Mouse (Mus musculus): ENCODE results near the gene Psmb2.

Psmb2 gene

GRCm38 (mm10) chr4:126732111-126732510 lies 54.7 kb downstream of the Psmb2 start:
- no peak for DNase-seq (ENCODE audit: low read depth, low spot score)

- DNase-seq (ENCODE audit: low read depth, low spot score), result no peak
These were observed 55.3 kb downstream of the Psmb2 start for GRCm38 (mm10) chr4:126732531-126733380.

DNA sequence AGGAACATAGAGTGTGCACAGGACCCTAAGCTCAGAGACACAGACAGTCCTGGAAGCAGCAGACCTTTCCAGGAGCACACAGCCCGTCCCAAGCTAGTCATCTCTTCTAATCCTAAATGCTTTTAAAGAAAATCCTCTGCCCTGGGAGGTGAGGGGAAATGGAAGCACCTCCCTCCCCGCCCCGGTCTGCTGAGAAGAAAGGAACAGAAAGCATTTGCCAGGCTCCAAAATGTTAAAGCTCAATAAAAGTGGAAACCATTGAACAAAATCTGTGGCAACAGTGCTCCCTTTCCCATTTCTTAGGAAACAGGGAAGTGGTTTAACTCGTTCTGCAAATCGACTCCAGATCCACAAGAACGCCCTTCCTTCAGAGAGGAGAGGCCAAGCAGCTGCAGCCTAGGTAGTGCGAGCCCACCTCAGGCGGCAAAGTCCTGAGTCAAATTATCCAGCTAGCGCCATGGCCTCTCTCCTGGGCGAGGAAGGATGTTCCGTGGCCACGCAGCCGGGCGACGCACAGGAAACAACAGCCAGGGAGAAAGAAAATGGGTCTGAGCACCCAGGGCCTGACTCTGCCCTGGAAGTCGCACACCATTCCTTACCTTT lies 56.7 kb downstream of the Psmb2 start:
- no peak for DNase-seq (ENCODE audit: low read depth, low spot score)

GRCm38 (mm10) chr4:126734700-126735381 lies 57.4 kb downstream of the Psmb2 start:
- DNase-seq (ENCODE audit: low read depth, low spot score), result no peak

DNA sequence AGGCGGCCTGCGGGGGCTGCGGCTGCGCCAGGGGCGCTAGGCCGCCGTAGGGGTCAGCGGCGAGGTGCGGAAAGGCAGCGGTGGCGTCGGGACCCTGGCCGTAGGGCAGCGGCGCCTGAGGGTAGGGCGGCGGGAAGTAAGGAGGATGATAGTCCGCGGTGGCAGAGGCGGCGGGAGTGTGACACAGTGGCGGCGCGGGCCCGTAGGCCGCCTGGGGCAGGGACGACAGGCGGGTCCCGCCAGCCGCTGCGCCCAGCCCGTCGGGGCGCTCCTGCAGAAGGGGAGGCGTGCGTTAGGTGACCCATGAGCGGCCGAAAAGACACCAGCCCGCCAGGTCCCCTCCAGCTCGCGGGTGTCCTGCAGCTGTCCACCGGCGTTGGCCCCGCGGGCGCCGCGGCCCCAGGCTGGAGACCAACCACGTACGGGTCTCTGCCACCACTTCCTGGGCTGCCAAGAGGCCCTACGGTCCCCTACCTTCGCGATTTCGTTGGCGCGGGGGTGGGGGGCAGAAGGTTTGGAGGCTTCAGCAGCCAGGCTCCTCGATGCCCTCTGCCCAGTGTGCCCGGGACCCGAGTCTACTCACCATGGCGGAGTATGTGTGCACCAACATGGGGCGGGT lies 58.1 kb downstream of the Psmb2 start:
- DNase-seq (ENCODE audit: low read depth, low spot score), result no peak

DNA sequence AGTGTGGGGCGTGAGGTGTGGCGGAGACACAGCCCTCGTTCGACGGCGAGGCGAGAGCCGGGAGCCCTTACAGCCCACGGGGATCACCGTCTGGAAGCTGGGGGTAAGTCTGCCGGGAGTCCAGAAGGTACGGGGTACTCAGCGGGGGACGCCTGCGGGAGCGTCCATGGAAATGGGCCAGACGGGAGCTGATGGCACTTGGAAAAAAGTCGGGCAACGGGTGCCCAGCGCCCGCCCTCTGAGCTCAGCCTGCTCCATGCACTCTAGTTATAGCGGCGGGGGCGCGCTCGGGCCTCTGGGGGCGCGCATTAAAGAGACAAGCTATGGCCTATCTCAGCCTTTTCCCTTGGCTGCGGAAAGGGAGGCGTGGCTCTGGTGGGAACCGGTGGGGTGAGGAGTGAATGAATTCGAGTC lies 58.6 kb downstream of the Psmb2 start, which contains the start of gene Tfap2e:
Tfap2e (minus strand) TSS at position 240 of the 414 bp plus-strand sequence.
- DNase-seq (ENCODE audit: low read depth, low spot score), result no peak

DNA sequence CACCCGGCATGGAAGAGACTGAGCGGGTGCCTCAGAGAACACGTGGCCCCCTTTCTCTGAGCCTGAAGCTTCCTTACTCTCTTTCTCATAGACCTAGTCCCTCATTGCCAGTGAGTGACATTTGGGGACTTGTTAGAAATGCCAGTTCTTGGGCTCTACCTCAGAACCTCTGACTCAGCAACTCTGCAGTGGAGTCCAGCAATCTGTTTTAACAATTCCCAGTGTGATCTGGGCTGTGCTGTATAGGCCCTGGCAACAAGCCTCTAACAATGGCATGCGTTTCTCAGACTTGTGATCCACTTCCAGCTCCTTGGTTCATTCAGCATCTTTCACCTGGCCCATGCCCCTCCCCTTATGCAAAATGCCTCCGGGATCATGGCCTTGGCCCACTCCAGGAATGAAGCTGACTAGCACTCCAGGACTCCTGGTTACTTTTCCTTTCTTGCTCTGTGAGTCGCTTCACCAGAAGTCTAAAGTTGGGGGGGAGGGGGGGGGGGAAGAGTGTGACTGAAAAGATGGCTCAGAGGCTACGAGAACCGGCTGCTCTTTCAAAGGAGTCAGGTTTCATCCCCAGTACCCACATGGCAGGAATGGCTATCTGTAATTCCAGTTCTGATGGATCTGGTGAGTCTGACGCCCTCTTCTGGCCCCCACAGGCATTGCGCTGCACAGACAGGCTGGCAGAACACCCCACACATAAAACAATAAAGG lies 62.7 kb downstream of the Psmb2 start:
- no peak for DNase-seq (ENCODE audit: low read depth, low spot score)

GRCm38 (mm10) chr4:126741448-126741847 lies 64.0 kb downstream of the Psmb2 start:
- DNase-seq (ENCODE audit: low read depth, low spot score), result peak; percentile 63

- no peak for DNase-seq (ENCODE audit: low read depth, low spot score)
These were observed 65.5 kb downstream of the Psmb2 start for GRCm38 (mm10) chr4:126742976-126743375.

- DNase-seq (ENCODE audit: low read depth, low spot score), result no peak
These were observed 66.3 kb downstream of the Psmb2 start for GRCm38 (mm10) chr4:126743713-126744112.

DNA sequence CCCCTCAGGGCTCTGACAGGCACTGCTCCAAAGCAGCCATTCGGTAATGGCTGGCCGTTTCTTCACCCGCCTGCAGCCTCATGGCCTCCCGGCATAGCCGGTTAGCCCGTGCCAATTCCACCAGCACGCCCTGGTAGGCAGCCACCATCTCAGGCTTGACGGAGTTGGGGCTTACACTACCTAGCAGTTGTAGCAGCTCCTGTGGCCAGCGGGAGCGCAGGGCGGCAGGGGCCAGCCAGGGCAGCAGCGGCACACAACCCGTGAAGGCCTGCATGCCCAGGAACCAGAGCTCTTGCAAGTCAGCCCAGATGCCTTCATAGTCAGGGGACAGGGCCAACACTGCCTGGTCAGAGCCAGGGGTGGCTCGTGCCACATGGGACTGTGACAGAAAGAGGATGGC lies 67.4 kb downstream of the Psmb2 start:
- no peak for DNase-seq (ENCODE audit: low read depth, low spot score)

GRCm38 (mm10) chr4:126745506-126746193 lies 68.2 kb downstream of the Psmb2 start:
- DNase-seq (ENCODE audit: low read depth, low spot score), result no peak

- no peak for DNase-seq (ENCODE audit: low read depth, low spot score)
These were observed 68.9 kb downstream of the Psmb2 start for GRCm38 (mm10) chr4:126746194-126746840.

DNA sequence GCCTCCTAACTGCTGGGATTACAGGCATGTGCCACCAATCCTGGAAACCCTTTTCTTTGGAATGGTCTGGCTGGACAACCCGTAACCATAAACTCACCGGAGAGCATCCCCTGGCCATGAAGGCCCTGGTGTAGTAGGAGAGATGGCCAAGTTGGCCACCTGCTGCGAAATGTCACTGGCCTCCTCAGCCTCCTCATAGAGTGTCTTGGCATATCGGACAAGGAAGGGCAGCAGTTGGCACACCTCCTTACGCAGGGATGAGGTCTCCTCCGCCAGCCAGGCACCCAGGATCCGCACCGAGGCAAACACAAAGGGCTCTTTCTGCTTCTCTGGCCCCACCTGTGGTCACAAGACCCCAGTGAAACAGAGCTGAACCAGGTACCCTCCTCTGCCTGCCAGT lies 71.0 kb downstream of the Psmb2 start:
- DNase-seq (ENCODE audit: low read depth, low spot score), result no peak

DNA sequence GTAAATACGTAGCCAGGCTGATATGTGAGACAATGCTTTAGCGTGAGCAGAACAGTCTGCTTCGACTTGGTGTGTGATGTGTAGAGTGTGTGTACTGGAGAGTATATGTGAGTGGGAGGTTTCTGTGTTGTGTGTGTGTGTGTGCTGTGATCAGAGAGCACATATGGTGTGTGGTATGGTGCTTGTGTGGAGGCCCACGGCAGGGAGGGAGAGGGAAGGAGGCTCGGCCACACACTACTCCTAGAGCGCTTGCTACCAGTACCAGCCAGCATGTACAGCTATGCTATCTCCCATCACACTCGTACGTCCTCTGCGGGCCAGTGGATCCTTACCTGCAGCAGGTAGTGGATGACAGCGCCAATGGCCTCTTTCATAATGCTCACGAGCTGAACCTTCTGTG lies 72.1 kb downstream of the Psmb2 start:
- no peak for DNase-seq (ENCODE audit: low read depth, low spot score)

- DNase-seq (ENCODE audit: low read depth, low spot score), result no peak
These were observed 72.7 kb downstream of the Psmb2 start for GRCm38 (mm10) chr4:126750046-126750683.

GRCm38 (mm10) chr4:126750863-126751555 lies 73.6 kb downstream of the Psmb2 start:
- no peak for DNase-seq (ENCODE audit: low read depth, low spot score)

DNA sequence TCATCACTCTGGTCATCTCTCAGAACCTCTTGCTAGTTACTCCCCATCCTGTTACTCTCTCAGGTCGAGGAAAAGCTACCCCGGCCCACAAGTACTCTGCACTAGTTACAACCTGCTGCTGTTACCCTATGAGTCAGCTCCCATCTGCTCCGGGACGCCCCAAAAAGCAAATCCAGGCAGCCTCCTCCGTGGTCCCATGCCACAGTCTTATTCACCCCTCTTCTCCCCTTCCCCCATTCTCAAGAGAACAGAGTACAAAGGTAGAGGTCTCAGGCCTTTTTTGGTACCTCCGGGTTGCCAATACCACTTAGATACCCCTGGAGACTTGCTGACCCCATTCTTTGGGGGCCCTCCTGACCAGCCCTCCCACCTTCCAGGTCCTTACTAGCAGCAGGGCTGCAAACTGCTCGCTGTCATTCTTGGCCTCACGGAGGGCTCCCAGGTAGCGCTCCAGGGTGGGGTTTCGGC lies 74.2 kb downstream of the Psmb2 start:
- DNase-seq (ENCODE audit: low read depth, low spot score), result no peak

GRCm38 (mm10) chr4:126752024-126752607 lies 74.7 kb downstream of the Psmb2 start:
- DNase-seq (ENCODE audit: low read depth, low spot score), result no peak
